Mouse (Mus musculus): Measurements from ENCODE around the gene Xrn2. TPM values are rescaled to one million over a fixed set of nuclear protein-coding genes. Genes with fewer than 3 reads are reported as not detected.

The Xrn2 gene
- 1.6 and 18.9 TPM in 2 replicates for polyA plus RNA-seq (2012; ENCODE audit: low replicate concordance)

GRCm38 (mm10) chr2:147012623-147013184 lies at the start of gene Xrn2:
TSS of gene Xrn2 (plus strand) at chr2:147012996.

GRCm38 (mm10) chr2:147085072-147085870 lies 72.5 kb downstream of the Xrn2 start, which contains the start of gene Nkx2-4:
TSS of gene Nkx2-4 (minus strand) at chr2:147085445.

Other genes starting within 250 kb of the Xrn2 start
- gene Kiz, start 157.1 kb upstream of the Xrn2 start, polyA plus RNA-seq (2012; ENCODE audit: low replicate concordance): 1.9 and 7.8 TPM in 2 replicates
- not detected in 2 replicates for gene Nkx2-4, start 72.4 kb downstream of the Xrn2 start, polyA plus RNA-seq (2012; ENCODE audit: low replicate concordance)
- 0.08 TPM in 1 of 2 replicates, not detected in the other for gene Nkx2-2, start 181.2 kb downstream of the Xrn2 start, polyA plus RNA-seq (2012; ENCODE audit: low replicate concordance)

Data from leukemia stem cell, adult 10-12 weeks (primary cell).